23 mouse cellular contexts compared by ENCODE assay signal in the genomic region with DNA sequence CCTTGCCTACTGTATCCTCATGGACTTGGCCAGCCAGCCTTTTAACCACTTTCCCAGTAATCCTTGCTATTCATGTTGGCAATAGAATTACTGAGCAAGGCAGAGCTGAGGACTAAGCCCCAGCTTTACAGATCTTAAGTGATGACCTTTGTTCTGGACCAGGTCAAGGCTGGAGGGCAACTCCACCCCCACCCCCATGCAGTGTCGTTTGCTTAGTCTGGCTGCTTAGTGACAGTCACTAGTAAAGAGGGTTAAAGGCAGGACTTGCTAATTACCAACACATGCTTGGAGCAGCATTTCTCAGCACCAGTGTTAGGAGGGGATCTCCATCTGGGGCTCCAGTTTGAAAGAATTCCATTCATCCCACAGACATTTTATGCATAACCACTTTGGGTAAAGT.
DNase-seq lines count a peak whose midpoint lies in the region; ATAC-seq lines count a peak whose summit lies in the region.
"Had no signal": no experiment of that assay in that cellular context is flagged by ENCODE, and none has a peak within 500 bp of the region (broad histone marks: within the 10 kb centered on the region; RNA-seq: fewer than 3 reads in every experiment).

No protein-coding gene starts in this region.

- peaks cover 19% of the 10 kb centered on the region for H3K27me3 ChIP-seq in midbrain, embryonic 10.5 days (ENCODE audit: low read depth, poor library complexity, severe bottlenecking)
- H3K27me3 ChIP-seq in midbrain, embryonic 15.5 days (replicated peaks): 0 out of 2 replicates have a peak, but pooled peaks cover 3% of the 10 kb centered on the region
- H3K27me3 ChIP-seq in embryonic facial prominence, embryonic 11.5 days (ENCODE audit: control insufficient read depth, insufficient read depth, low read length): no peaks in the 10 kb centered on the region
- H3K27me3 ChIP-seq in neural tube, embryonic 11.5 days (ENCODE audit: control insufficient read depth, insufficient read depth, low read length): no peaks in the 10 kb centered on the region
- no peaks in the 10 kb centered on the region for H3K27me3 ChIP-seq in intestine, embryonic 15.5 days (replicated peaks)
- H3K27me3 ChIP-seq: heart, embryonic 15.5 days; hindbrain, embryonic 15.5 days; liver, embryonic 15.5 days; neural tube, embryonic 13.5 days had no signal

- H3K36me3 ChIP-seq in midbrain, embryonic 10.5 days: no peaks in the 10 kb centered on the region
- H3K36me3 ChIP-seq in midbrain, embryonic 15.5 days (replicated peaks): no peaks in the 10 kb centered on the region
- H3K36me3 ChIP-seq in embryonic facial prominence, embryonic 11.5 days (replicated peaks; ENCODE audit: control insufficient read depth, insufficient read depth, low read depth, low read length): no peaks in the 10 kb centered on the region
- no peaks in the 10 kb centered on the region for H3K36me3 ChIP-seq in neural tube, embryonic 11.5 days (ENCODE audit: control insufficient read depth, insufficient read depth, low read length)
- no peaks in the 10 kb centered on the region for H3K36me3 ChIP-seq in intestine, embryonic 15.5 days
- H3K36me3 ChIP-seq: heart, embryonic 15.5 days; hindbrain, embryonic 15.5 days; liver, embryonic 15.5 days; midbrain, embryonic 12.5 days; neural tube, embryonic 13.5 days had no signal

- H3K4me2 ChIP-seq in midbrain, embryonic 15.5 days: no peak overlapping the region
- no peak overlapping the region for H3K4me2 ChIP-seq in embryonic facial prominence, embryonic 11.5 days (ENCODE audit: low read depth, low read length)
- no peak overlapping the region for H3K4me2 ChIP-seq in neural tube, embryonic 11.5 days (ENCODE audit: low read depth)
- H3K4me2 ChIP-seq in intestine, embryonic 15.5 days (replicated peaks): no peak overlapping the region
- H3K4me2 ChIP-seq: heart, embryonic 15.5 days; hindbrain, embryonic 15.5 days; liver, embryonic 15.5 days; midbrain, embryonic 12.5 days; neural tube, embryonic 13.5 days had no signal

- peak overlapping the region; percentile 71; the same call in 1 of the 2 replicates for H3K27ac ChIP-seq in midbrain, embryonic 10.5 days (replicated peaks)
- no peak overlapping the region for H3K27ac ChIP-seq in midbrain, embryonic 15.5 days
- H3K27ac ChIP-seq in embryonic facial prominence, embryonic 11.5 days (replicated peaks; ENCODE audit: low read depth, low read length): no peak overlapping the region
- H3K27ac ChIP-seq in neural tube, embryonic 11.5 days (ENCODE audit: low read depth, low read length): no peak overlapping the region
- H3K27ac ChIP-seq in intestine, embryonic 15.5 days: no peak overlapping the region
- H3K27ac ChIP-seq: gastrocnemius, adult 2 months; heart, embryonic 15.5 days; hindbrain, embryonic 15.5 days; liver, embryonic 15.5 days; macrophage; midbrain, embryonic 12.5 days; neural tube, embryonic 13.5 days had no signal

- no peak overlapping the region for H3K9ac ChIP-seq in midbrain, embryonic 15.5 days
- H3K9ac ChIP-seq in embryonic facial prominence, embryonic 11.5 days (replicated peaks; ENCODE audit: low read length): no peak overlapping the region
- no peak overlapping the region for H3K9ac ChIP-seq in neural tube, embryonic 11.5 days (ENCODE audit: low read length)
- H3K9ac ChIP-seq in intestine, embryonic 15.5 days: no peak overlapping the region
- H3K9ac ChIP-seq: heart, embryonic 15.5 days; hindbrain, embryonic 15.5 days; liver, embryonic 15.5 days; midbrain, embryonic 12.5 days; neural tube, embryonic 13.5 days had no signal

- 0% methylated on average over 1 of the region's 1 CpGs for WGBS in midbrain, embryonic 10.5 days
- WGBS in midbrain, embryonic 15.5 days: 0% methylated on average over 1 of the region's 1 CpGs
- WGBS in embryonic facial prominence, embryonic 11.5 days: 0% methylated on average over 1 of the region's 1 CpGs
- 3% methylated on average over 1 of the region's 1 CpGs for WGBS in neural tube, embryonic 11.5 days
- 9% methylated on average over 1 of the region's 1 CpGs for WGBS in intestine, embryonic 15.5 days

- H3K4me3 ChIP-seq in midbrain, embryonic 10.5 days: no peak overlapping the region
- no peak overlapping the region for H3K4me3 ChIP-seq in midbrain, embryonic 15.5 days
- H3K4me3 ChIP-seq in embryonic facial prominence, embryonic 11.5 days (ENCODE audit: low read depth, low read length): no peak overlapping the region
- no peak overlapping the region for H3K4me3 ChIP-seq in neural tube, embryonic 11.5 days (ENCODE audit: low read depth, low read length)
- H3K4me3 ChIP-seq in intestine, embryonic 15.5 days (replicated peaks): no peak overlapping the region
- H3K4me3 ChIP-seq: gastrocnemius, adult 2 months; heart, embryonic 15.5 days; hindbrain, embryonic 15.5 days; liver, embryonic 15.5 days; midbrain, embryonic 12.5 days; neural tube, embryonic 13.5 days had no signal

- H3K4me1 ChIP-seq in midbrain, embryonic 10.5 days: peaks cover 41% of the 10 kb centered on the region
- peaks cover 15% of the 10 kb centered on the region for H3K4me1 ChIP-seq in midbrain, embryonic 15.5 days
- H3K4me1 ChIP-seq in embryonic facial prominence, embryonic 11.5 days (ENCODE audit: control insufficient read depth, insufficient read depth, low read length): no peaks in the 10 kb centered on the region; the same call in 1 of the 2 replicates
- H3K4me1 ChIP-seq in neural tube, embryonic 11.5 days (ENCODE audit: control insufficient read depth, insufficient read depth, low read length): peaks cover 5% of the 10 kb centered on the region
- H3K4me1 ChIP-seq in intestine, embryonic 15.5 days (replicated peaks): no peaks in the 10 kb centered on the region
- H3K4me1 ChIP-seq: heart, embryonic 15.5 days; liver, embryonic 15.5 days had no signal

- DNase-seq in midbrain, embryonic 10.5 days (ENCODE audit: low spot score): peak; percentile 73
- peak; percentile 77 for DNase-seq in embryo, embryonic 10 days (ENCODE audit: low spot score)
- peak; percentile 49 for DNase-seq in embryonic facial prominence, embryonic 11.5 days (ENCODE audit: low spot score)
- peak; percentile 21 for DNase-seq in neural tube, embryonic 11.5 days (ENCODE audit: low spot score)
- DNase-seq in layer of hippocampus, adult 9-10 months (ENCODE audit: low spot score): no peak
- DNase-seq: cerebellum, adult 11 months; cerebellum, adult 9-11 months; gastrocnemius, adult 2 months; heart, postnatal 36 days; kidney, postnatal 36 days; liver; right cerebral cortex, postnatal 14 days had no signal

- H3K9me3 ChIP-seq in midbrain, embryonic 10.5 days (replicated peaks): no peaks in the 10 kb centered on the region
- H3K9me3 ChIP-seq in midbrain, embryonic 15.5 days: no peaks in the 10 kb centered on the region
- H3K9me3 ChIP-seq in embryonic facial prominence, embryonic 11.5 days (replicated peaks; ENCODE audit: control insufficient read depth, low read length): no peaks in the 10 kb centered on the region
- H3K9me3 ChIP-seq in neural tube, embryonic 11.5 days (ENCODE audit: control insufficient read depth, low read length): no peaks in the 10 kb centered on the region
- no peaks in the 10 kb centered on the region for H3K9me3 ChIP-seq in intestine, embryonic 15.5 days
- H3K9me3 ChIP-seq: heart, embryonic 15.5 days; hindbrain, embryonic 15.5 days; liver, embryonic 15.5 days; midbrain, embryonic 12.5 days; neural tube, embryonic 13.5 days had no signal

- no peak for ATAC-seq in midbrain, embryonic 15.5 days (replicated peaks)
- ATAC-seq in embryonic facial prominence, embryonic 11.5 days (replicated peaks; ENCODE audit: insufficient number of reproducible peaks, low FRiP score, low TSS enrichment, low read depth): no peak
- ATAC-seq in neural tube, embryonic 11.5 days (ENCODE audit: insufficient read depth, low FRiP score, low TSS enrichment): no peak
- no peak for ATAC-seq in intestine, embryonic 15.5 days
- ATAC-seq: CD4-positive, CD25-positive, alpha-beta regulatory T cell, adult 4 months; forebrain, embryonic 16.5 days; intestine, postnatal 0 days had no signal
